Mouse (Mus musculus) left cerebral cortex, postnatal 4 days (tissue): Measurements from ENCODE around the gene Plpp2. TPM values are rescaled to one million over a fixed set of nuclear protein-coding genes. Genes with fewer than 3 reads are reported as not detected.

Experiments
- DNase-seq: peaks from one replicate; pipeline ENCODE4 v3.0.0-alpha.2; 2022
- intact Hi-C: fragments of 180-260 bp; cut with DNase I; formaldehyde crosslinking; loops from one replicate; pipeline ENCODE4 v1.15.1; 2025
- total RNA-seq, 2 experiments: library from RNA; stranded (reverse); gene quantifications; 2 replicates each; pipeline ENCODE4 v1.2.3; 2021

The Plpp2 gene
- 1 to 10 TPM; 7.9 to 9.4 TPM for total RNA-seq

- DNase-seq, result peak; percentile 60
- intact Hi-C loops, result no loop called here
Measured at GRCm38 (mm10) chr10:79533126-79533911, at the start of gene Plpp2. Plpp2 (minus strand) TSS chr10:79533796.

DNA sequence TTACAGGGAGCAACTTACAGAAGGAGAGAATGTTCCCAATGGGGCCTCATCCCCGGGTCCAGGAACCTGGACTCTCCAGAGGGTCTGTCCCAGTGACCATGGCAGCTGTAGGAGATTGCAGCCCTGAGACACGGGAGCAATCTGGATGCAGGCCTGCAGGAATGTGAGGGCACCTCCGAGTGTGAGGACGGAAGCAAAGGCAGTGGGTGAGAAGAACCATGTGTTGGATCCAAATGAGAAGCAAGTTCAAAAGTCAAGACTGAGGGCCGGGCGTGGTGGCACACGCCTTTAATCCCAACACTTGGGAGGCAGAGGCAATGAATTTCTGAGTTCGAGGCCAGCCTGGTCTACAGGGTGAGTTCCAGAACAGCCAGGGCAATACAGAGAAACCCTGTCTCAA lies 47.9 kb upstream of the Plpp2 start:
- intact Hi-C loops, result no loop called here
- no peak for DNase-seq

DNA sequence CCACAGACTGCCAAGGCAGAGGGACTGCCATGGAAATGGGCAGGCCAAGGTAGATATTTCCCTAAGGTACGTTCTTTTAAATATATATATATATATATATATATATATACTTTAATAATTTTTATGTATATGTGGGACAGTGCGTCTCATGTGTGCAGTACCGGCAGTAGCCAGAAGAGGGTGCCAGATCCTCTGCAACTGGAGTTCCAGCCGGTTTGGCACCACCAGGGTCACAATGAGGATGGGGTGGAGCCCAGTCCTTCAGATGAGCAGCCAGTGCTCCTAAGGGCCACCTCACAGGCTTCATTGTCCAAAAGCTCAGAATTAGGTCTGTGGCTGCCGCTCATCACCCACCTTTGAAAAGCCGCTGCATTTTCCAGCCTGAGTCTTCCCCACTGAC lies 47.2 kb upstream of the Plpp2 start:
- DNase-seq, result peak; percentile 84
- intact Hi-C loops, result no loop called here

GRCm38 (mm10) chr10:79580356-79580755 lies 46.8 kb upstream of the Plpp2 start:
- intact Hi-C loops, result no loop called here

DNA sequence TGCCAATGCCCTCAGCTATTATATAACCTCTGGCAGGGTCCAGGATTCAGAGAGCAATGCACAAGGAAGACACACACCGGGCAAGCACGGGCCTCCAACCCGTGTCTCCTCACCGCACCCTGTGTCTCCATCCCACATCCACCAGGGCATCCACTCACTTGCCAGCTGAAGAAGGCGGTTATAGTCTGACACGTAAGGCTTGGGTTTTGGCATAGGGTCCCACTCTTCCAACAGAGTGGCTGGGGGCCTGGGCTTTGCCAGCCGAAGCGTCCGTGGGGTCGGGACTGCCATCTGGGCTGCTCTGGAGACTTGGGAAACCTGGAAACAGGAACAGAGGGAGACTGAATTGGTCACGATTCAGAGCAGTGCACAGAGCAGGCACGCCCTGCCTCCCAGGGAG lies 46.2 kb upstream of the Plpp2 start:
- peak; percentile 47 for DNase-seq
- intact Hi-C loops, result no loop called here

More at GRCm38 (mm10) chr10:79580356-79580755, 46.8 kb upstream of the Plpp2 start:
- DNase-seq, result no peak

GRCm38 (mm10) chr10:79578891-79579290 lies 45.3 kb upstream of the Plpp2 start:
- no peak for DNase-seq
- intact Hi-C loops, result no loop called here

GRCm38 (mm10) chr10:79578276-79578675 lies 44.7 kb upstream of the Plpp2 start:
- intact Hi-C loops, result no loop called here
- DNase-seq, result no peak

GRCm38 (mm10) chr10:79577376-79577775 lies 43.8 kb upstream of the Plpp2 start:
- intact Hi-C loops, result no loop called here
- no peak for DNase-seq

GRCm38 (mm10) chr10:79575754-79576153 lies 42.2 kb upstream of the Plpp2 start:
- intact Hi-C loops, result no loop called here
- no peak for DNase-seq

DNA sequence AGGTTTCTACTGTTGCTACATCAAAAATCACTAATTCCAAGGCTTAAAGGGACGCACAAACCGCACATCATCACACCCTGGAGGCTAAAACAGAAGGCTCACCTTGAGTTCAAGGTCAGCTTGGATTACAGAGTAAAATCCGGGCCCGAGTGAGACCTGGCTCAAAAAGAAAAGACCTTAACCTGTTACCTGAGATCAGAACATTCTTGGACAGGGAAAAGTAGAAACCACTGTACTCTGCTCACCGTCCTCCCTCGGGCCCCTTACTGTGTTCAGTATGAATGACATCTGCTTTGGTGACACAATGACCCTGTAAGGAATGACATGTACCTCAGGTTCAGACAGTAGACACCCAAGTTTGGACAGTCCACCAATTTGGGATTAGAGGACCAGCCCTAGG lies 41.2 kb upstream of the Plpp2 start:
- DNase-seq, result no peak
- intact Hi-C loops, result no loop called here

GRCm38 (mm10) chr10:79574350-79574749 lies 40.8 kb upstream of the Plpp2 start:
- intact Hi-C loops, result no loop called here
- DNase-seq, result no peak

DNA sequence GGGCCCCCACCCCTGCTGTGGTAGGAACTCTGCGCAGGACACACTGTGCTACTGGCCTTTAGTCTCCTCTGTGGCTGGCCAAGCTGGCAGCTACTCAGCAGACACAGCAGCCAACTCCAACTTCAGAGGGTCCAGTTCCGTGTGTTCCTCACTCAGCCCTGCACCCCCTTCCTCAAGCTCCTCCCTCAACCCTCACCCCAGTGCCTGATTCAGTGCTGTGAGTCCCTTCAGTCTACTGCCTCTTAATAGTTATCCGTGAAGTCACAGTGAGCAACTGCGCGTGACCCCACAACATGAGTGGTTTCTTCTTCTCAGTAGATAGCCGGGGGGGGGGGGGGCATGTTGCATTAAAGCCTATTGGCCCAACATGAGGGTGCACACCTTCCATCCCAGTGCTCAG lies 40.0 kb upstream of the Plpp2 start:
- intact Hi-C loops, result no loop called here
- DNase-seq, result no peak

DNA sequence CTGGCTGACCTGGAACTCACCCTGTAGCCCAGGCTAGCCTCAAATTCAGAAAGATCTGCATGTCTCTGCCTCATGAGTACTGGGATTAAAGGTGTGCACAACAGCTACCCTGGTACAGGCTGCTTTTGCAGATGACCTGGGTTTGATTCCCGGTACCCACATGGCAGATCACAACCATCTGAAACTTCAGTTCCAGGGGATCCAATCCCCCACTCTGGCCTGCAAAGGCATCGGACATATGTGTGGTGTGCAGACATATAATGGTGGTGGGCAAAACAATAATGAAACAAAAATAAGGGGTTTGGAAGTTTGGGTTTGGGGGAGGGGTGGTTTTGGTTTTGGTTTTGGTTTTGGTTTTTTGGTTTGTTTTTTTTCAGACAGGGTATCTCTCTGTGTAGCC lies 37.7 kb upstream of the Plpp2 start:
- DNase-seq, result no peak
- intact Hi-C loops, result no loop called here

DNA sequence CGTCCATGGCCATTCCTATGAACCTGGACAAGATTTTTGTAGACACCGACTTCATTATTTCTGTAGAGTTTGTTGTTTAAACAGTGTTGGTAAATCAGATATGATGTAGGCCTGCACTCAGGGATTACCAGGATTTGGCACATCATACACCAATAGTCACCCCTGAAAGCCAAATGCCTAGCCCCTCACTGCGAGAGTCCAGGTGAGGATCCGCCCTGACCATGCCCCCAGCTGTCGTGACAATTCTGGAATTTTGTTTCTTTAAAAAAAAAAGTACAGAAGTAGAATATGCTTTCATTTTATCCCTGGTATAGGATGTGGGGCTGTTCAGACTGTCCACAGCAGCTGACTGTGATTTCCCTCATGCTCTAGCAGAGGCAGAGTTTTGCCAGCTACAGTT lies 36.3 kb upstream of the Plpp2 start:
- intact Hi-C loops, result no loop called here
- no peak for DNase-seq

DNA sequence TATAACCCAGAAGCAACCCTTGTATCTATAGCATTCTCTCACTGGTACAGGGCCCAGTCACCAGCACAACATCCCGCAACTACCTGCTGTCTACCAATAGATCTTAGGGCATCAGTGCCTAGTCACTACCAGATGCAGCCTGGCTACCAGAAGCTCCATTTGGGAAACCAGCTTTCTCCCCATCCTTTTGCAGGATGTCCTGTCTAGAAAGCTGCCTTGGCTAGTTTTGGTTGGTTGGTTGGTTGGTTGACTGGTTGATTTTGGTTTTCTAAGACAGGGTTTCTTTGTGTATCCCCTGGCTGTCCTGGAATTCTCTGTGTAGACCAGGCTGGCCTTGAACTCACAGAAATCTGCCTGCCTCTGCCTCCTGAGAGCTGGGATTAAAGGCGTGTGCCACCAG lies 26.1 kb upstream of the Plpp2 start:
- intact Hi-C loops, result no loop called here
- no peak for DNase-seq

GRCm38 (mm10) chr10:79557496-79557895 lies 23.9 kb upstream of the Plpp2 start:
- no peak for DNase-seq
- intact Hi-C loops, result no loop called here

GRCm38 (mm10) chr10:79556951-79557350 lies 23.4 kb upstream of the Plpp2 start:
- intact Hi-C loops, result no loop called here
- DNase-seq, result no peak

DNA sequence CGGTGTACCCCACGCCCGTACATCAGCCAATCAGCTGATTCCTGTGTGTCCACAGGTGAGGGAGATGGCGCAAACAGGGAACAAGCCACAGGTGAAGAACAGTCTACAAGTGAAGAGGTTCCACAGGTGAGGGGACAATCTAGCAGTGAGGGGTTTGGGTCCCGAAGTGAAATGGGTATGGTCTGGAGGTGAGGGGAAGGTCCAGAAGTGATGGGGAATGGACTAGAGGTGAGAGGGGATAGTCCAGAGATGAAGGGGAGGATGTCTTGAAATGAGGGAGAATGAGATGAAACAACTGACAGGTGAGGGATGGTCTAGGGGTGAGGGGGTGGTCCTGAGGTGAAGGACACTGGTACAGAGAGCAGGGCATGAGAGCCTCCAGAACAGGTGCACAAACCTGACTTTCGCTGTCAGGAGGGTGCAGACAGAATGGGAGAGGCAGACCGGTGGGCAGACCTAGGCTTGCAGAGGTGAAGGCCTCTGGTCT lies 21.7 kb upstream of the Plpp2 start:
- intact Hi-C loops, result no loop called here
- DNase-seq, result no peak

DNA sequence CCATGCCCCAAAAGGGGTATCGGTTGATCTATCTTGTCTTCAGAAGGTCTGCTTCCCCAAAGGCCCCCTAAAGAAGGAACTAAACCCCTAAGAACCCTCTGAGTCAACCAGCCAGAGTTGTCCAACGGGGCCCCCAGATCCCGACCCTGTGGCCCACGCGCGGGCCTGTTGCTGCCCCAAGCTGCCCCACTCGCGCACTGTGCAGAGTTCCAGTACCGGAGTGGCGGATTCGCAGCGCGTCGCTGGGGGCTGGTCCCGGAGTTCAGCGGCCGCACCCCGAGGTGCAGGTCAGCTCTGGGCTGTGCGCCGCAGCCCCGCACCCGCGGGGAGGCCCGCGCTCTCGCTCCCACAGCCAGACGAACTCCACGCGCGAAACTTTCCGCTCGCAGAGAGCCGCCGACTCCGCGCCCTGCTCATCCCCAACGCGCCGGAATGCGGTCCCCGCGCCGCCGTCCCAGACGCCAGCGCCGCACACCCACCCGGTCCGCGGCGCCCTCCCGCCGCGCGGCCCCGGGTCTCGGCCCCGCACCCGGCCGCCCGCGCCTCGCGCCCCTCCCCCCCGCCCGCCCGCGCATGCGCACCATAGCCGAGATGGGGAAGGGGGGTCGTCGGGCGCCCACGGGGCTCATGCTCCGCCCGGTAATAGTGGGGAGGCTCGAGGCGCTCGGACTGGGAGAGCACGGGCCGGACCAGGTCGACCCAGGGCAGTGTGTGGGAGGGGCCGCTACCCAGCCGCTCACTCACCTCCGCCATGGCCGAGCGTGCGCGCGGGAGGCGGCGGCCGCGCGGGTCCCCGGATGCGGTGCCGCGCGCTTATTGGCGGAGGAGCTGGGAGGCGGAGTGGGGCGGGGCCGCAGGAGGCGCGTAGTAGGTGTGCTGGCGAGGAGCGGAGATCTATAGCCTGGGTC lies 21.0 kb upstream of the Plpp2 start, which contains the start of gene Mier2:
Gene Mier2, minus strand, starts transcription at position 870 of the 908 bp plus-strand sequence.
- intact Hi-C loops, result no loop called here
- DNase-seq, result peak; percentile 83

DNA sequence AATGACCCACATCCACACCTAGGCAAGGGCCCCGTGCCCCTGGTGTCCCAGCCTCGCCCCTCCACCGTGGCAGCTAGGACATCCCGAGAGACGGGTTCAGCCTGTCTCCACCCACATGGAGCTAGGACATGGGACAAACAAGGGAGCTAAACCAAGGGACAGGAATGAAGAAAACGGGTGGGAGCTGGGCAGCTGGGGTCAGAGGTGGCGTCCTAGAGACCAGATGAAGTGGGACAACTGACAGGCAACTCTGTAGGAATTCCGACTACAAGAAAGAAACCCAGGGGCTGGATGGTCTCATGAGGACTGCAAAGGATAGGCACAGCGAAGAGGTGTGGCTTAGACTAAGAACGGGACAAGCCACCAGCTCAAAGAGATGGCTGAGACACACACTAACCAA lies 20.1 kb upstream of the Plpp2 start:
- intact Hi-C loops, result no loop called here
- DNase-seq, result no peak

DNA sequence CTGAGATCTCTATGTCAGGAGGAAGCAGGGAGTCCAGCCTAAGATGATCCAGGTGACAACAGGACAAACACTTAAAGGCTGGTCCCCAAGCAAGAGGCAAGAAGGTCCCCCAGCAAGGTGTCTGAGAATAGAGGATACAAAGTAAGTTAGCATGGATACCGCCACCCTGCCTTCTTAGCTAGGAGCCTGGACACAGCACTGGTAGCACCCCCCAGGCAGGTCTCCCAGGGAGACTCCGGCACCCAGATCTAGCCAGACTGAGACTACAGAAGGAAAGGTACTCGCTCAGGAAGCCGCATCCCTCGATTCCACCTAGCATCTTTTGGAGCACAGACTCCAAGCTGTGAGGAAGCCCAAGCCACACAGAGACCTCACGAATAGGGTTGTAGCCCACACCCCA lies 19.6 kb upstream of the Plpp2 start:
- DNase-seq, result no peak
- intact Hi-C loops, result no loop called here

DNA sequence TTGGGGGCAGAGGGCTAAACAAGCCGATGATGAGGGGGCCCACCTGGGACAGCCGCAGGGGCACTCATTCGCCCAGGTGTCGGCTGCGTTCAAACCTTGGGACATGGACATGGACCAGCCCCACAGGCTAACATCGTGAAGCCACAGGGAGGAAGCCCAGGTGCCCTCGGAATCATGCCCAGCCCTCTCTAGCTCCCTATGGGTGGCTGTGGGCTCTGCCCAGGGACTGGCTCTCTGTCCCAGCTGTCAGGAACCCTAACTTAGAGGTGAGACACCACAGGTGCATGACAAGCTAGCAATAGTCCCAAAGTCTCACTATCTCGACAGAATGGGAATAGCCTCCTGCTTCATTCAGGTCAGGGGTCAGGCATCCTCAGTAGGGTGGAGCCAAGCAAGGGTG lies 18.9 kb upstream of the Plpp2 start:
- intact Hi-C loops, result no loop called here
- DNase-seq, result no peak
